Mouse (Mus musculus) frontal cortex, postnatal 36 days (tissue): ENCODE results near the gene Medag.
A peak's percentile ranks its signal among the peaks of the same experiment; 100 is the strongest.

ENCODE experiments used
- DNase-seq, 2 experiments: peaks; one replicate each; pipeline ENCODE4 v3.0.0; 2022; ENCODE audit warnings: low spot score in 2 of 2

Gene Medag

GRCm38 (mm10) chr5:149428810-149429255, 17.3 kb downstream of the Medag start:
- no peak for DNase-seq

GRCm38 (mm10) chr5:149429541-149429940, 18.0 kb downstream of the Medag start:
- no peak for DNase-seq

DNA sequence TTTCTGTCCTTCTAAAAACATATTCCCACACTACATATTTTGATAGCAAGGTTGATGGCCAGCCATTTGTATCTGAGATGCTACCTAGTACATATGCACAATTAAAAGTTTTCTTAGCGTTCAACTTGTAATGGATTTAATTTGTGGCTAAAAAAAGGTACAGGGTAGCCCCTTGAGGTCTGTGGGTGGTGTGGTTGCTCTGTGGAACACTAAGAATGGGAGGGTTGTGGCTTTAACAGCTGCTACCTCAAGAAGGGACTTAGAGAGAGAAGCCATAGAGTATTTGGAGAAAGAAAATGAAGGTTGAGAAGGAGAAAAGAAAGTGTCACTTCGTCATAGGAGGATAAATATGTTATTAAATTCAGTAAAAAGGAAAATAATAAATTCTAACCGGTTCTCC, 19.4 kb downstream of the Medag start:
- DNase-seq: no peak

DNA sequence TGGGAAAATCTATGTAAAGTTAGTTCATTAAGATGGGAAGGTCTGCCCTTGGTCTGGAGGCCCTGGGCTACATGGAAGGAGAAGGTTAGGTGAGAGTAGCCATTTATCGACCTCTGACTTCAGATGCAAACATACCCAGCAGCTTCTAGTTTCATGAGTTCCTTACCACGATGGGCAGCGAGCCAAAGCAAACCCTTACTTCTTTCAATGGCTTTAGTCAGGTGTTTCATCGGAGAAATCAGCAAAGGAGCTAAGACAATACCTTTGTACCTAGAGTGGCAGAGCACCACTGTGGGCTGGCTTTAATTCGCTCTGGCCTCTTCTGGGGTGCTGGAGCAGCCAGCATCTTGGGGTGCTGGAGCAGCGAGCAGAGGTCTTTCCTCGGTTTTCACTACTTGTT, 22.1 kb downstream of the Medag start:
- DNase-seq: no peak

DNA sequence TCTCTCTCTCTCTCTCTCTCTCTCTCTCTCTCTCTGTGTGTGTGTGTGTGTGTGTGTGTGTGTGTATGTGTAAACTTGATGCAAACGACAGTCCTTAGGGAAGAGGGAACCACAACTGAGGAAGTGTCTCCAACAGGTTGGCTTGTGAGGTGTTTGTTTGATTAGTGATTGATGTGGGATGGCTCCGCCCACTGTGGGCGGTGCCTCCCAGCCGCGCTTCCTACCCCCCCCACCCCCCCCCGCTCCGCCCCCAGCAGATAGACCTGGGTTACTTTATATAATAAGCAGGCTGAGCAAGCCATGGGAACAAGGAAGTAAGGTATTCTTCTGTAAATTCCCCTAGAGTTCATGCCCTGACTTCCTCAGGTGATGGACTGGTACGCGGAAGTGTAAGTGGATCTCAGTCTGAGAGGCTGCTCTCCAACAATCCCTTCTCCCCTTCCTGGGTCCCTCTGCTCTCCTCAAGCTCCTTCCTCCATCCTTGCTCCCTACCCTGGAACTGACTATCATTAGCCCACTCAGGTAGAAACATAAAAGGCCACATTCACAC, 22.7 kb downstream of the Medag start:
- no peak for DNase-seq

GRCm38 (mm10) chr5:149436541-149436940, 25.0 kb downstream of the Medag start:
- no peak for DNase-seq

DNA sequence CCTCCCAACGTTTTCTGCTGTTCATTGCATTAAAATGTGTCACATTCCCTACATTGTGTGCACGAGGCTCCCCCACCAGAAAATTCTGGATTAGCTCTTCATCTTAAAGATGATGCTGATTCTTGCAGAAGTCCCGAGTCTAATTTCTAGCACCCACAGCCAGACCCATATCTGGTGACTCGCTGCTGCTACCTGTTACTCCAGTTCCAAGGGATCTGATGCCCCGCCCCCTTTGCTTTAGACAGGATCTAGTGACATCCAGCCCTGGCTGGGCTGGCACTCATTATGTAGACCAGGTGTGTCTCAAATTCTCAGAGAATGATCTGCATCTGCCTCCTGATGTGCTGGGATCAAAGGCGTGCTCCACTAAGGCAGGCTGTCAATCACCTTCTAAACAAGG, 25.6 kb downstream of the Medag start:
- no peak for DNase-seq

DNA sequence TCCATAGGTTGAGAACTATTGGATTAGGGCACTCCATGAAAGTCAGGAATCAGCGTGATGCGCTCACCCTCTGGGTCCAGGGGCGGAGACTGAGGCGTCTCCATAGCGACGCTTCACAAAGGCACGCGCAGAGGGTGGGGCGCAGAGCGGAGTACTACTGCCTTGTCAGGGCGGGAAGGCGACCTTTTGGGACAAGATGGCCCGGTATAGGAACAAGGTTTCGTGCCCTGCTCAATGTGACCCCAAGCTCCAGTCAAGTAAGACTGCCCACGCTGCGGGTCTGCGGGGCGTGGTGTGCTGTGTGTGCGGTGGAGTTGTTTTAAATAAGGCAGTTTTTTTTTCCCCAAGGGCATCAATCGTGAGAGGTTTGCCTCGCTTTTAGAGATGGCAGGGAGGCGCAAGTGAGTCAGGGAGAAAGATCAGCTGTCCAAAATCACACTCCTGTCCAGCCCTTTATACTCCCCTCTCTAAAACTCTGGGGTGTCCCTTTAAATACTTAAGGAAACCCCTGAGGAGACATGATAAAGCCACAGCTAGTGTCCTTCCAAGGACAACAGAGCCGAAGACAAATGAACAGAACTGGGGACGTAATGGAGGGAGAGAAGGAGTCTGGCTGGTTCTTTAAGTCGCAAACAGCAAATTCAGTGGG, 28.1 kb downstream of the Medag start, which contains the start of gene Tex26:
Gene Tex26 (plus strand): TSS at position 130 of the 649 bp plus-strand sequence.
- DNase-seq: peak; percentile 39 to 71

- DNase-seq: peak; percentile 70 to 83
These were observed 28.6 kb downstream of the Medag start for GRCm38 (mm10) chr5:149440180-149440573.

GRCm38 (mm10) chr5:149441646-149442276, 30.2 kb downstream of the Medag start:
- peak in 1 of 2 experiments; percentile 37 for DNase-seq

- no peak for DNase-seq
These were observed 30.7 kb downstream of the Medag start for GRCm38 (mm10) chr5:149442277-149442660.

- DNase-seq: no peak
These were observed 32.9 kb downstream of the Medag start for GRCm38 (mm10) chr5:149444451-149444850.

GRCm38 (mm10) chr5:149446495-149446894, 34.9 kb downstream of the Medag start:
- no peak for DNase-seq

GRCm38 (mm10) chr5:149447733-149448132, 36.2 kb downstream of the Medag start:
- DNase-seq: no peak

- DNase-seq: no peak
These were observed 37.9 kb downstream of the Medag start for GRCm38 (mm10) chr5:149449406-149449805.

- peak in 1 of 2 experiments; percentile 63 for DNase-seq
These were observed 39.7 kb downstream of the Medag start for GRCm38 (mm10) chr5:149451209-149451681.

DNA sequence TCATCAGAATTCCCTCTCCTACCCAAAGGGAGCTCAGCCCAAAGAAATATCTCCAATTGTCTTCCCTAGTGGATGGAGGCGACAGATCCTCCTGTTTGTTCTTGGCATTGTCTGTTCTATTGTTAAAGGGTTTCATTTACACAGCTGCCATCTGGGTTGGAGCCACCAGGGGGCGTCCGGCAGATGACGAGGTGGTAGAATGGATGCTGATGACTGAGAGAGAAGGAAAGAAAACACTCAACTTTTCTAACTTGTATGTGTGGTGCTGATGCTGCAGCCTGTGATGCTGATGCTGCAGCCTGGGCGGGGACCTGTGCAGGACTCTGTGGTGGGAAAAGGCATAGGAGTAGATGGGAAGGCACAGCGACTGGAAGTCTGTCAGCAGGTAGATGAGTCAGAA, 42.7 kb downstream of the Medag start:
- peak; percentile 61 to 69 for DNase-seq

DNA sequence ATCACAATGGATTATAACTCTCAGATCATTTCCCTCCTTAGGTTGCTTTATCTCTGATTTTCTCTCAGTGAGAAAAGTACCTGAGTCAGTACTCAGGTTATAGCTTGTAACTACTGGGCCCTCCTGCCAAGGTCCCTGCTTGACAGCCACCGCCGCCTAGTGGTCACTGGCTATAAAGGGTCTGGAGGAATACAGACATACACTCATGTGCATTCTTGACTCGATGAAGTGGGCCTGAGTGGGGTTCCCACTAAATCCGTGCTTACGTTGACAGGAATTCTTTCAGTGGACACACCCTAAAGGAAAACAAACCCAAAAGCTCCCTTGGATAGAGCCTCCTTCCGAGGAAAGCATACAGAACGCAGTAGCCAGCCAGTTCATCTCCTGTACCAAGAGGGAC, 45.0 kb downstream of the Medag start:
- no peak for DNase-seq

DNA sequence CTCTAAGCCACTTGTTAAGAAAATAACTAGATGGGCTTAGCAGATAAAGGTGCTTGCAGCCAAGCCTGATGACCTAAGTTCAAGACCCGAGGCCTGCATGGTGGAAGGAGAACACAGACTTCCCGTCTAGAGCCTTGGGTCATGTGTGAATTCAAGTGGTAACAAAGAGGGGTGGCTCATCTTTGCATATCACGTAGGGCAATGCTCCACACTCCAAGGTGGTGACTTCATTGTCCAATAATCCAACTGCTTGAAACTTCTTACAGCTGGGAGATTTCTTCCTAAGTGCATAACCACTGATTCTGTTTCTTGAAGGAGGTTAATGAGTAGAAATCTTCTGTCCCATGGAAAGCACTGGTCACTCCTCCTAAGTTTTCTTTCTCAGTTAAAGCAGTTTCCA, 50.5 kb downstream of the Medag start:
- no peak for DNase-seq

- no peak for DNase-seq
These were observed 53.8 kb downstream of the Medag start for GRCm38 (mm10) chr5:149465305-149465704.

GRCm38 (mm10) chr5:149474142-149474541, 62.6 kb downstream of the Medag start:
- DNase-seq: no peak

DNA sequence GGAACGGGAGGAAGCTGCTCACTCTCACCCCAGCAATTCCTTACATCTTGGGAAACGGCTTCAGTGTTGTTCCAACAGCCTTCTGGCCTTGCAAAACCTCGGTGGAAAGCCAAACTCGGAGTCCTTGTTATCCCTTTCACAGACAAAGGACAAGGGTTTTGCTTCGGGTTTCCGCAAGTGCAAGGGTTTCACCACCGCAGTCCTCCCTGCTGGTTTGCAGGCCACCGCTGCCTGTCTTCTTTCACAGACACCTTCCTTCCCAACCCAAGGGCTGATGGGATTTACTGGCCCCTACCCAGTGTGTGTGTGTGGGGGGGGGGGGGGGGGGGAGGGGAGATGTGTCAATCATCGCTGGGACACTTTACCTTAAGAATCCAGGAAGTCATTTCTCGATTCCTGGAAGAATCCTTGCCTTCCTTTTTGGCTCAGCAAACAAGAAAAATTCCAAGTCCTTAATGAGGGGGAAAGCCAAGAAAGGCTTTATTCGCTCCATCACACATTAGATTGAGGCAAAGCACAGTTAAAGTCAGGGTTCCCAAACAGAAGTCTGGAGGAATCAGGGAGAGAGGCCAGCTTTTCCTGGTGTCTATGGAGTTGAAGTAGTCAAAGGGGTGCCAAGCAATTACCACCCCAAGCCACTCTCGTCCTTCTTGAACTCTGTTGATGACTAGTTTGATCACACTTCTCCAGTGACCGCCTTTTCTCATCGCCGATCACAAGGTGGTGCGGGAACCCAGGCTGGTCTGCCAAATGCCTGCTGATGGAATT, 63.3 kb downstream of the Medag start:
- no peak for DNase-seq
